Mouse (Mus musculus): Measurements from ENCODE around the gene Uqcc3. TPM values are rescaled to one million over a fixed set of nuclear protein-coding genes. Genes with fewer than 3 reads are reported as not detected.

Gene Uqcc3
- total RNA-seq, 2 experiments from 2014 or later = 32.3 to 35.6 TPM

GRCm38 (mm10) chr19:8830664-8831063, 50.1 kb downstream of the Uqcc3 start:
- intact Hi-C loops (cut with DNase I) = no loop called here
- DNase-seq (ENCODE audit: low spot score in 2 of 2) = no peak

Small RNA genes lying within 50 kb of the gene (microRNA-seq; reads per million reads assigned to microRNA genes)
- 0 reads per million in 2 experiments for gene Mir5136

Other genes starting within 250 kb of the Uqcc3 start
- gene Chrm1, start 217.1 kb downstream of the Uqcc3 start, total RNA-seq (2021) = 100 to 1,000 TPM; 160 to 162 TPM
- 100 to 1,000 TPM; 148 to 161 TPM for gene Slc3a2, start 157.6 kb downstream of the Uqcc3 start, total RNA-seq (2021)
- 10 to 100 TPM; 46.0 to 58.5 TPM for gene Wdr74, start 145.1 kb downstream of the Uqcc3 start, total RNA-seq (2021)
- 1 to 10 TPM; 1.1 to 1.5 TPM for gene 1700092M07Rik, start 140.2 kb downstream of the Uqcc3 start, total RNA-seq (2021)
- 10 to 100 TPM; 61.5 to 70.1 TPM for gene Stx5a, start 139.5 kb downstream of the Uqcc3 start, total RNA-seq (2021)
- 10 to 100 TPM; 87.4 to 92.0 TPM for gene Nxf1, start 123.8 kb downstream of the Uqcc3 start, total RNA-seq (2021)
- gene Tmem223, start 109.9 kb downstream of the Uqcc3 start, total RNA-seq (2021) = 10 to 100 TPM; 73.0 to 75.0 TPM
- gene Tmem179b, start 106.5 kb downstream of the Uqcc3 start, total RNA-seq (2021) = 10 to 100 TPM; 10.6 to 10.9 TPM
- gene Taf6l, start 94.5 kb downstream of the Uqcc3 start, total RNA-seq (2021) = 10 to 100 TPM; 12.0 to 12.4 TPM
- gene Polr2g, start 82.3 kb downstream of the Uqcc3 start, total RNA-seq (2021) = 100 to 1,000 TPM; 107 to 113 TPM
- gene Zbtb3, start 78.4 kb downstream of the Uqcc3 start, total RNA-seq (2021) = 1 to 10 TPM; 5.9 to 7.1 TPM
- gene Ttc9c, start 61.6 kb downstream of the Uqcc3 start, total RNA-seq (2021) = 10 to 100 TPM; 35.1 to 35.5 TPM
- gene Hnrnpul2, start 60.9 kb downstream of the Uqcc3 start, total RNA-seq (2021) = 100 to 1,000 TPM; 110 to 112 TPM
- not detected for gene AC129217.1, start 51.1 kb downstream of the Uqcc3 start, total RNA-seq (2021)
- gene Bscl2, start 43.5 kb downstream of the Uqcc3 start, total RNA-seq (2021) = 100 to 1,000 TPM; 111 to 112 TPM
- 100 to 1,000 TPM; 201 to 223 TPM for gene Gng3, start 41.7 kb downstream of the Uqcc3 start, total RNA-seq (2021)
- gene Lrrn4cl, start 30.2 kb downstream of the Uqcc3 start, total RNA-seq (2021) = under 1 TPM; 0.92 to 0.96 TPM
- 10 to 100 TPM; 91.0 to 94.1 TPM for gene Ubxn1, start 9.4 kb downstream of the Uqcc3 start, total RNA-seq (2021)
- gene Lbhd1, start 2.8 kb upstream of the Uqcc3 start, total RNA-seq (2021) = 1 to 10 TPM; 5.4 to 7.2 TPM
- gene Gm49403, start 3.0 kb upstream of the Uqcc3 start, total RNA-seq (2021) = not detected
- gene 1810009A15Rik, start 7.9 kb upstream of the Uqcc3 start, total RNA-seq (2021) = 10 to 100 TPM; 21.4 to 23.9 TPM
- 1 to 10 TPM; 2.4 to 3.3 TPM for gene Gm49416, start 8.0 kb upstream of the Uqcc3 start, total RNA-seq (2021)
- gene Ints5, start 12.1 kb upstream of the Uqcc3 start, total RNA-seq (2021) = 10 to 100 TPM; 22.6 to 24.3 TPM
- gene Ganab, start 17.1 kb upstream of the Uqcc3 start, total RNA-seq (2021) = 100 to 1,000 TPM in 1 of 2 experiments, 10 to 100 TPM in 1; 98.5 to 102 TPM
- gene B3gat3, start 39.5 kb upstream of the Uqcc3 start, total RNA-seq (2021) = 100 to 1,000 TPM; 151 to 163 TPM
- gene Rom1, start 48.4 kb upstream of the Uqcc3 start, total RNA-seq (2021) = 1 to 10 TPM; 5.7 TPM
- 1 to 10 TPM; 8.2 to 8.4 TPM for gene Eml3, start 48.6 kb upstream of the Uqcc3 start, total RNA-seq (2021)
- 10 to 100 TPM; 46.0 to 46.9 TPM for gene Mta2, start 61.0 kb upstream of the Uqcc3 start, total RNA-seq (2021)
- gene Tut1, start 72.9 kb upstream of the Uqcc3 start, total RNA-seq (2021) = 10 to 100 TPM; 18.7 to 20.1 TPM
- 100 to 1,000 TPM; 203 to 212 TPM for gene Eef1g, start 86.1 kb upstream of the Uqcc3 start, total RNA-seq (2021)
- gene Ahnak, start 108.4 kb upstream of the Uqcc3 start, total RNA-seq (2021) = 10 to 100 TPM; 20.2 to 21.0 TPM
- not detected for gene Scgb1a1, start 207.0 kb upstream of the Uqcc3 start, total RNA-seq (2021)